Mouse (Mus musculus) natural killer cell, adult 2 months (primary cell): Measurements from ENCODE around the gene Kbtbd8.

Experiments
- DNase-seq, 2 experiments: peaks; one replicate each; pipeline ENCODE4 v3.0.0; 2022; ENCODE audit warnings: low spot score in 2 of 2

Gene Kbtbd8

GRCm38 (mm10) chr6:95116946-95117345 lies at the start of gene Kbtbd8:
TSS of gene Kbtbd8 (plus strand) at chr6:95117240.
- no peak for DNase-seq

- no peak for DNase-seq
Observed at GRCm38 (mm10) chr6:95069753-95070152, 47.3 kb upstream of the Kbtbd8 start.

DNA sequence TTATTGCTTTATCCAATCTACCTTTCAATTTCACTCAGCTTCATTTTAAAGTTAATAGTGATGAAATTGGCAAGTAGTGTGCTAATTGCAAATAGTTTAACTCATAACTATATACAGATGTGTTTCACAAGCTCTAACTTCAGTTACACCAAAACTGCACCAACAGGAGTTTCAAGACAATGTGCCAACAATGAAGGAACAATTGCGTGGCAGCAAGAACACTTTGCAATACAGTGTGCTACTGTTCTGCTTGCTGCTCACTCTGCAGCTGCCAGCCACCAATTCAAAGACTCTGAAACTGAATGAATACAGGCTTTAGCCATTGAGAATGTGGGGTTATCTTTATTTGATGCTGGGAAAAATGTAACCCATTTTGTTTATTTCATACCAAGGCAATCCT lies 31.8 kb upstream of the Kbtbd8 start:
- DNase-seq = no peak

DNA sequence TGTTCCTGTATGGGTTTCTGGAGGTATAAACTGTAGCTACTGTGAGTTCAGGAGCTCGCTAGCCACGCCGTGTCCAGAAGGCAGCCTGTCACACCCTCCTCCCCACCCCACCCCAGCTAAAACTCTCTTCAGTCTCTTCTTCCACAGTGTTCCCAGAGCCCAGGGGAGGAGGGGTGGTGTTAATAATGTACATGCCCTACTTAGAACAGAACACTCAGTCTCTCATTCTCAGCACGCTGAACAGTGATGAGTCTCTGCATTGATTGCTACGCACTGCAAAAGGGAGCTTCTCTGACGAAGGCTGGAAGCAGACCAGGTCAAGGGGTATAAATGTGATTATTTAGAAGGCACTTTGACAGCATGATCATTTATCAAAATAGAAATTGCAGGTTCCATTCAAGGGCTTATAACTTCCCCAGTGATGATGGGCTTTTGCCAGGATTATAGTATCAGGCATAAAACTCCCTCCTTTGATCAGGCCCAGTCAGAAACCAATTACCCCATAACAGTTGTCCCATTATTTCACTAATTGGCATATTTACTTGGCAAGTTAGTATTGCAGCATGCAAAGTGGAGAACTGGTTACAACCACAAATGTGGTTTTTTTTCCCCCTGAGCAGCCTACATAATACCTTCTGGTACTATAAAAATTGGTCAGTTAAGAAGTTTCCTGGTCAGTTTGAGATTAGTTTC lies 29.7 kb upstream of the Kbtbd8 start:
- no peak for DNase-seq

GRCm38 (mm10) chr6:95088075-95088474 lies 29.0 kb upstream of the Kbtbd8 start:
- no peak for DNase-seq

- no peak for DNase-seq
Observed at GRCm38 (mm10) chr6:95094695-95095094, 22.3 kb upstream of the Kbtbd8 start.

DNA sequence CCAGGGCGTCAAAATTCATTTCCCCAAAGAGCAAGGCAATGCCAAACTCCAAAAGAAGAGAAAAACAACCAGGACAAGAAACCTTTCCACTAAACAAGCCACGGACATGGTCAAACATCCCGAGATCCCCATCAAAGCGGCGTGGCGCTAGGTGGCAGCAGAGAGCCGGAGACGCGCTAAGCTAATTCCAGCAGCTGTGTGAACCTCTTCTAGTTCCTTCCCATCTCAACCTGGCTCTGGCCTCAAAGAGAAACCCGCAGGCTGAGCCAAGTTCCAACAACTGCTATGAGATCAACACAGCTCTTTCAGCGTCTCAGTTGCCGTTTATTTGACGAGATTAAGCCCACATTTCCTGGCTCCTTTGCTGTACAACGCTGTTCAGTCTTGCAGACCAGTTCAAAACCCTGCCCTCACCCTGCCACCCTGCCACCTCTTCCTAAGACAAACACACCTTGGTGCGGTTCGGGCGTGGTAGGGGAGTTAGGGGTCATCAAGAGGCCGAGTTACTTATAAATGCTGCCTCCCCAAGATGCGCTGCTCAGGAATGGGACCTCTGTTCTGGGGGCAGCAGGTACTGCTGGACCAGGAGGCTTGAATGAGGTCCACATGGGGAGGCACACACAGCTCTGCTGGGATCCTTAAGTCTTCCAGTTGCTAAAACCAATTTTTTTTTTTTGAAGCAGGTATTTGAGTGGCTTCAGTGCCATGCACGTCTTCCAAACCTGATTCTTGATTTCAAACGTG lies 18.5 kb upstream of the Kbtbd8 start:
- DNase-seq = peak; percentile 26 to 49

DNA sequence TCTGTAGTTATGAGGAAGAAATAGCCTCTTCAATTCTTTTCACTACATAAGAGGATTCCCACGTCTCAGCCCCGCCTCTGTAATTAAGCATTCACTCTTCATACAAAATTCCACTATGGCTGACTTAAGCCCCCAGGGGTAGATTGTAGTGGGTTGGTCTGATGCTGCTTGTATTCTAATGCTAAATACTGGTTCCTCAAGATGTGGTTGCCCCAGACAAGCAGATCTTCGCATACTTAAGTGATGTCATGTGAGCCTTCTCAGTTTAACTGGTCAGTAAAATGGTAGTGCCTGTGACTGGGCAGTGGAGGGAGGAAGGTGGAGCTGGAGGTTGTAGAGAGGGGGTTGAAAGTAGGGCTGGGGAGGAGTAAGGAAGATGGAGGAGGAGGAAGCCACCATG lies 13.3 kb upstream of the Kbtbd8 start:
- DNase-seq = no peak

GRCm38 (mm10) chr6:95108437-95108836 lies 8.6 kb upstream of the Kbtbd8 start:
- DNase-seq = no peak

DNA sequence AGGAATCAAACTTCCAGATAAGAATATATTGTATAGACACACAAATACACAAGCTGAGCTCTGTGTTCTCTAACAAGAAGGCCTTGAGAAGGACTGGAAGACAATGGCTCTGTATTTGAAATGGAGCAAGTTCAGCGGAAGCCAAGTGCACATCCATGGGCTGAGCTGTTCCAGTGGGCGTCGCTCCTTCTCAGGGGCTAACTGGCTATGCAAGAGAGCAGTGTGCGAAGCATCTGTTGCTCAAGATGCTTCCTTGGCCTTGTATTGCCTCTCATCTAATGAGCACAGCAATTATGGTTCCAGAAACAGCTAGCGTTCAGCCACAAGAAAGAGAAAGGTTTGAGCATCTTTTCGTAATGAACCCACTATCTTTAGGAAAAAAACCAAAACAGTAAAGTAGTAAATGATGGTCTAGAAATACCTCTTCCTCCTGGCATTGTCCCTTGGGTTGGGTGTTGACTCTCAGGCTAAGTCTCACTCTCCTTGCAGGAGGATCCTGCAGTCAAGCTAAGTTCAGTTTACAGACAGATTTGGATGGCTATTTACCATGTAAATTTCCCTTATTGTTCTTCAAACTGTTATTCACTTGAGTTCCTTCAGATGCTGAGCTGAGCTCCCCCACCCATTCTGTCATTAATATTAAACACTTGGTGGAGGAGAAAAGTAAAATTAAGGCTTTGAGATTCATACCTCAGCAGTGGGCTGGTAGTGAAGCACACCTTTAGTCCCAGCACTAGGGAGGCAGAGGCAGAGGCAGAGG lies 7.2 kb upstream of the Kbtbd8 start:
- no peak for DNase-seq

- no peak for DNase-seq
Observed at GRCm38 (mm10) chr6:95112015-95112414, 5.0 kb upstream of the Kbtbd8 start.

- DNase-seq = no peak
Observed at GRCm38 (mm10) chr6:95116513-95116912, 527 bp upstream of the Kbtbd8 start.

GRCm38 (mm10) chr6:95117614-95118541 lies 838 bp downstream of the Kbtbd8 start:
- DNase-seq = peak; percentile 89 to 93

DNA sequence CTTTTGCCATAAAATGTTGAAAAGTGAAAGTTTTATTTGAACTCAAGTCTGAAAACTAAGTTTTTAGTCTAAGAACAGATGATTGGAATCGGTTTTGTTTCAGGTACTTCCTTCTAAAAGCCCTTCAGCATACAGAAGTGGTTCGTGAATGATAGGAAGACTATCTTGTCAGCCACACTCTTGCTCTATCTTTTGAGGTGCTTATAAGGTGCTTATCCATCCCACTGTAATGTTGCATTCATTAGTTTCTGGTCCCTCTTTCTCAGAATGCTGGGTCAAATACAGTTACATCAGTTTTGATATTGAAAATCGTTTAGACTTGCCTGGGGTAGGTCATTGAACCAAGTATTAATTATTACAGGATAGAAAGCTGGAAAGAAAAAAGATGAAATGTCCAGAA lies 2.3 kb downstream of the Kbtbd8 start:
- no peak for DNase-seq

GRCm38 (mm10) chr6:95149931-95150534 lies 33.0 kb downstream of the Kbtbd8 start:
- DNase-seq = no peak

GRCm38 (mm10) chr6:95150885-95151284 lies 33.8 kb downstream of the Kbtbd8 start:
- no peak for DNase-seq

- no peak for DNase-seq
Observed at GRCm38 (mm10) chr6:95151563-95151962, 34.5 kb downstream of the Kbtbd8 start.

GRCm38 (mm10) chr6:95163965-95164364 lies 46.9 kb downstream of the Kbtbd8 start:
- no peak for DNase-seq

- DNase-seq = no peak
Observed at GRCm38 (mm10) chr6:95165630-95166029, 48.6 kb downstream of the Kbtbd8 start.

- no peak for DNase-seq
Observed at GRCm38 (mm10) chr6:95167668-95168227, 50.7 kb downstream of the Kbtbd8 start.

- DNase-seq = no peak
Observed at GRCm38 (mm10) chr6:95169411-95169810, 52.4 kb downstream of the Kbtbd8 start.
